Mouse (Mus musculus) liver, embryonic 14 days (tissue): ENCODE data around the gene Abcc4. TPM values are rescaled to one million over a fixed set of nuclear protein-coding genes. Genes with fewer than 3 reads are reported as not detected.

ENCODE experiments used
- polyA plus RNA-seq: library from polyadenylated mRNA; depleted of rRNA; stranded (reverse); fragments of >200 nt; gene quantifications from 2 replicates; pipeline ENCODE4 v1.2.3, GENCODE M21; 2012; rRNA removed

Abcc4 gene
- 1.2 and 1.7 TPM in 2 replicates for polyA plus RNA-seq

GRCm38 (mm10) chr14:118705808-118706731, at the start of gene Abcc4:
Gene Abcc4 (minus strand): TSS chr14:118706219.

Other genes with a start within 250 kb of the Abcc4 start
- 0.02 and 0.09 TPM in 2 replicates for gene Cldn10, start 81.7 kb upstream of the Abcc4 start, polyA plus RNA-seq
- 1.5 and 1.8 TPM in 2 replicates for gene Dzip1, start 219.2 kb upstream of the Abcc4 start, polyA plus RNA-seq
- 13.0 and 15.0 TPM in 2 replicates for gene Dnajc3, start 231.8 kb upstream of the Abcc4 start, polyA plus RNA-seq